Mouse (Mus musculus): ENCODE measurements around the gene Pawr. TPM values are rescaled to one million over a fixed set of nuclear protein-coding genes. Genes with fewer than 3 reads are reported as not detected.

The Pawr gene
- polyA plus RNA-seq, 1 experiment from 2014 or later, result 7.1 TPM

- WGBS, result 89% methylated on average over 10 of the region's 10 CpGs
- H3K27ac ChIP-seq (replicated peaks; ENCODE audit: low read depth, low read length), result no peak overlapping the region
- DNase-seq (ENCODE audit: low spot score), result no peak
- no peak for ATAC-seq (ENCODE audit: low read depth)
- H3K4me3 ChIP-seq (ENCODE audit: low read depth, low read length), result no peak overlapping the region
- no peak overlapping the region for H3K4me2 ChIP-seq (ENCODE audit: low read depth, low read length)
- H3K9me3 ChIP-seq (ENCODE audit: control insufficient read depth, low read length), result no peaks in the 10 kb centered on the region
- no peak overlapping the region for H3K9ac ChIP-seq (ENCODE audit: low read depth, low read length)
- no peaks in the 10 kb centered on the region for H3K27me3 ChIP-seq (replicated peaks; ENCODE audit: control insufficient read depth, insufficient read depth, low read length)
- no peaks in the 10 kb centered on the region for H3K36me3 ChIP-seq (ENCODE audit: control insufficient read depth, insufficient read depth, low read length)
- no peaks in the 10 kb centered on the region; the same call in 1 of the 2 replicates for H3K4me1 ChIP-seq (ENCODE audit: control insufficient read depth, insufficient read depth, low read length)
Measured at GRCm38 (mm10) chr10:108380715-108381114, 48.8 kb downstream of the Pawr start.

- H3K27me3 ChIP-seq (replicated peaks; ENCODE audit: control insufficient read depth, insufficient read depth, low read length), result no peaks in the 10 kb centered on the region
- no peak overlapping the region for H3K27ac ChIP-seq (replicated peaks; ENCODE audit: low read depth, low read length)
- no peak for ATAC-seq (ENCODE audit: low read depth)
- no peaks in the 10 kb centered on the region for H3K36me3 ChIP-seq (ENCODE audit: control insufficient read depth, insufficient read depth, low read length)
- H3K9me3 ChIP-seq (ENCODE audit: control insufficient read depth, low read length), result no peaks in the 10 kb centered on the region
- 86% methylated on average over 9 of the region's 9 CpGs for WGBS
- DNase-seq (ENCODE audit: low spot score), result no peak
- no peak overlapping the region for H3K4me2 ChIP-seq (ENCODE audit: low read depth, low read length)
- no peak overlapping the region for H3K4me3 ChIP-seq (ENCODE audit: low read depth, low read length)
- H3K9ac ChIP-seq (ENCODE audit: low read depth, low read length), result no peak overlapping the region
- no peaks in the 10 kb centered on the region; the same call in 1 of the 2 replicates for H3K4me1 ChIP-seq (ENCODE audit: control insufficient read depth, insufficient read depth, low read length)
Measured at GRCm38 (mm10) chr10:108384153-108384769, 52.3 kb downstream of the Pawr start.

DNA sequence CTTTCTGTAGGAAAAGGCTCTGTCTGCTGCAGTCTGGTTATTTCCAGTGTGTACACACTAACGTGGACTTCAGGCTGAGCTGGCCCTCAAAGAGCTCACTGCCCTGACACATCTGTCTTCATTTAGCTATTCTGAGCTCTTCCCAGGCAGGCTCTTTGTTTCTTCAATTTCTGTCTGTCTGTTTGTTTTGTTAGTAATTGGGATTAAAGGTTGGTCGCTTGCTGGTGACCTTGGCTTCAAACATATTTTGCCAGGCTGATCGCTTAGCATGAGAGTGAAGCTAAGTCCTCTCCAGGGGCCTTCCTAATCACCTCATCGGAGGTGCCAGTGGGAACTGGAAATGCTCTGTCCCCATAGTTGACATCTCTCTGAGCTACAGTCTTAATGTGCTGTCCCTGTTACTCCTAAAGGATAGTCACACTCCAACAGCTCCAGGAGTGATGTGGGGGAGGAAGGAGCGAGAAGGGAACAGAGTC lies 53.6 kb downstream of the Pawr start:
- Histone ChIP-seq H3K27ac (replicated peaks; ENCODE audit: low read depth, low read length) (no peak overlapping the region; the same call in 1 of the 2 replicates), H3K27me3 (replicated peaks; ENCODE audit: control insufficient read depth, insufficient read depth, low read length) (no peaks in the 10 kb centered on the region), H3K4me3 (ENCODE audit: low read depth, low read length) (no peak overlapping the region), H3K9ac (ENCODE audit: low read depth, low read length) (no peak overlapping the region), H3K36me3 (ENCODE audit: control insufficient read depth, insufficient read depth, low read length) (no peaks in the 10 kb centered on the region), H3K4me1 (ENCODE audit: control insufficient read depth, insufficient read depth, low read length) (no peaks in the 10 kb centered on the region; the same call in 1 of the 2 replicates), H3K9me3 (ENCODE audit: control insufficient read depth, low read length) (no peaks in the 10 kb centered on the region), H3K4me2 (ENCODE audit: low read depth, low read length) (no peak overlapping the region)
- ATAC-seq (ENCODE audit: low read depth), result no peak; the same call in 1 of the 2 replicates
- WGBS, result 19% methylated on average over 5 of the region's 5 CpGs
- no peak for DNase-seq (ENCODE audit: low spot score)

- ATAC-seq (ENCODE audit: low read depth) (no peak), DNase-seq (ENCODE audit: low spot score) (no peak)
Measured at GRCm38 (mm10) chr10:108388410-108388915, 56.5 kb downstream of the Pawr start.

DNA sequence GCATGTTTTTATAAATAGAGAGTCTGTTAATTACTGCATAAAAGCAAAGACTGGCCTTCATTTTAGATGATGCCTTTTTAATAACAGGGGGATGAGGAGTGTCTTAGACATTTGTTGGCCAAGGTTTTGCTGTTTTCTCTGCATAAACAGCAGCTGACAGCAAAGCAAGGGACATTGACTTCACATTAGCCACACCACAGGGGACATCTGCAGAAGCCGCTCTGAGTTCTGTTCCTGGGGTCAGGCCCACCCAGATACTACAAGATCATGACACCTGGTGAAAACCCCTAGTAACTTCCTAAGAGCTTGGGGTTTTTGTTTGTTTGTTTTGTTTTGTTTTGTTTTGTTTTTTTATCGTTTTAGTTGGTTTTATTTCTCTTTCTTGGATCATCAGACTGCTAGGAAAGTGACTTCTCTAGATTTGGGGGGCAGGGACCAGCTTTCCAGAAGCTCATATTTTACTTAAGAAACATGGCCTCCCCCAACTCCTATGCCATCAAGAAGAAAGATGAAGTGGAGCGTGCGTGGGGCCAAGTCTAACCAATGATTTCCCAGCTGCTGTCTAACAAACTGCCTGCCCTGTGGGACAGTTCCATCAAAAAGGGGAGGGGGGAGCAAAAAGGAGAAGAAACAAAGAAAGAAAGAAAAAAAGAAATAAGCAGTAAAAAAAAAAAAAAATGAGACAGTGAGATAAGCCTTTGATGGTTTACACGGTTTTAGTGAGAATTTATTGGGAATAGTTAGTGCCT lies 57.4 kb downstream of the Pawr start:
- no peaks in the 10 kb centered on the region for H3K27me3 ChIP-seq (replicated peaks; ENCODE audit: control insufficient read depth, insufficient read depth, low read length)
- DNase-seq (ENCODE audit: low spot score) (no peak), ATAC-seq (ENCODE audit: low read depth) (no peak)
- no peak overlapping the region for H3K4me2 ChIP-seq (ENCODE audit: low read depth, low read length)
- no peak overlapping the region for H3K9ac ChIP-seq (ENCODE audit: low read depth, low read length)
- 52% methylated on average over 5 of the region's 5 CpGs for WGBS
- no peak overlapping the region for H3K4me3 ChIP-seq (ENCODE audit: low read depth, low read length)
- no peaks in the 10 kb centered on the region for H3K9me3 ChIP-seq (ENCODE audit: control insufficient read depth, low read length)
- H3K27ac ChIP-seq (replicated peaks; ENCODE audit: low read depth, low read length), result no peak overlapping the region
- no peaks in the 10 kb centered on the region for H3K36me3 ChIP-seq (ENCODE audit: control insufficient read depth, insufficient read depth, low read length)
- no peaks in the 10 kb centered on the region; the same call in 1 of the 2 replicates for H3K4me1 ChIP-seq (ENCODE audit: control insufficient read depth, insufficient read depth, low read length)

More at GRCm38 (mm10) chr10:108388410-108388915, 56.5 kb downstream of the Pawr start:
- no peak overlapping the region for H3K4me2 ChIP-seq (ENCODE audit: low read depth, low read length)
- H3K9me3 ChIP-seq (ENCODE audit: control insufficient read depth, low read length), result no peaks in the 10 kb centered on the region
- H3K27me3 ChIP-seq (replicated peaks; ENCODE audit: control insufficient read depth, insufficient read depth, low read length), result no peaks in the 10 kb centered on the region
- 82% methylated on average over 8 of the region's 8 CpGs for WGBS
- H3K36me3 ChIP-seq (ENCODE audit: control insufficient read depth, insufficient read depth, low read length), result no peaks in the 10 kb centered on the region
- no peak overlapping the region for H3K27ac ChIP-seq (replicated peaks; ENCODE audit: low read depth, low read length)
- H3K9ac ChIP-seq (ENCODE audit: low read depth, low read length), result no peak overlapping the region
- no peaks in the 10 kb centered on the region; the same call in 1 of the 2 replicates for H3K4me1 ChIP-seq (ENCODE audit: control insufficient read depth, insufficient read depth, low read length)
- no peak overlapping the region for H3K4me3 ChIP-seq (ENCODE audit: low read depth, low read length)

- Histone ChIP-seq H3K4me3 (ENCODE audit: low read depth, low read length) (no peak overlapping the region), H3K27me3 (replicated peaks; ENCODE audit: control insufficient read depth, insufficient read depth, low read length) (no peaks in the 10 kb centered on the region), H3K36me3 (ENCODE audit: control insufficient read depth, insufficient read depth, low read length) (no peaks in the 10 kb centered on the region), H3K27ac (replicated peaks; ENCODE audit: low read depth, low read length) (no peak overlapping the region), H3K9me3 (ENCODE audit: control insufficient read depth, low read length) (no peaks in the 10 kb centered on the region), H3K4me1 (ENCODE audit: control insufficient read depth, insufficient read depth, low read length) (no peaks in the 10 kb centered on the region; the same call in 1 of the 2 replicates), H3K4me2 (ENCODE audit: low read depth, low read length) (no peak overlapping the region), H3K9ac (ENCODE audit: low read depth, low read length) (no peak overlapping the region)
- DNase-seq (ENCODE audit: low spot score), result peak; percentile 86
- ATAC-seq (ENCODE audit: low read depth), result peak; percentile 86
- WGBS, result 24% methylated on average over 4 of the region's 4 CpGs
Measured at GRCm38 (mm10) chr10:108389927-108390287, 58.0 kb downstream of the Pawr start.

- Histone ChIP-seq H3K9ac (ENCODE audit: low read depth, low read length) (no peak overlapping the region), H3K4me1 (ENCODE audit: control insufficient read depth, insufficient read depth, low read length) (no peaks in the 10 kb centered on the region), H3K27me3 (replicated peaks; ENCODE audit: control insufficient read depth, insufficient read depth, low read length) (no peaks in the 10 kb centered on the region), H3K4me2 (ENCODE audit: low read depth, low read length) (no peak overlapping the region), H3K27ac (replicated peaks; ENCODE audit: low read depth, low read length) (no peak overlapping the region), H3K36me3 (ENCODE audit: control insufficient read depth, insufficient read depth, low read length) (no peaks in the 10 kb centered on the region), H3K4me3 (ENCODE audit: low read depth, low read length) (no peak overlapping the region), H3K9me3 (ENCODE audit: control insufficient read depth, low read length) (no peaks in the 10 kb centered on the region)
- ATAC-seq (ENCODE audit: low read depth) (no peak), DNase-seq (ENCODE audit: low spot score) (no peak)
- 77% methylated on average over 15 of the region's 15 CpGs for WGBS
Measured at GRCm38 (mm10) chr10:108391370-108391902, 59.5 kb downstream of the Pawr start.

DNA sequence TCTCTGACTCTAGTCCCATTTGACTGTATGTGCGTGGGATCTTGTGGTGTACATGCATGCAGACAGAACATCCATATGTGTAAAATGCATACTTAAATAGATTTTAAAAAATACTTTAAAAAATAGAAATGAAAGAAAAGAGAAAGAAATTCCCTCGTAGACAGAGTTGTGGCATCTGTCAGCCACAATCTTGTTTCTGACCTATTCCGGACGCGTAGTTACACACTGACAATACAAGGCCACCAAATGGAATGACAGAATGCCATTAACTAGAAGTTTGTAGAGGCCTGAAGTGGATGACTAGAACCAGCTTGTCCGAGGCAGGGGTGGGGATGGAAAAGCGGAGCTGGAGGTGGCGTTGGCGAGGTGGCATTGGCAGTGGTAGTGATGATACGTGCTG lies 60.2 kb downstream of the Pawr start:
- H3K9ac ChIP-seq (ENCODE audit: low read depth, low read length), result no peak overlapping the region
- H3K4me2 ChIP-seq (ENCODE audit: low read depth, low read length), result no peak overlapping the region
- no peaks in the 10 kb centered on the region for H3K4me1 ChIP-seq (ENCODE audit: control insufficient read depth, insufficient read depth, low read length)
- DNase-seq (ENCODE audit: low spot score) (no peak), ATAC-seq (ENCODE audit: low read depth) (no peak)
- H3K9me3 ChIP-seq (ENCODE audit: control insufficient read depth, low read length), result no peaks in the 10 kb centered on the region
- no peak overlapping the region for H3K27ac ChIP-seq (replicated peaks; ENCODE audit: low read depth, low read length)
- WGBS, result 95% methylated on average over 10 of the region's 10 CpGs
- no peaks in the 10 kb centered on the region for H3K36me3 ChIP-seq (ENCODE audit: control insufficient read depth, insufficient read depth, low read length)
- no peaks in the 10 kb centered on the region for H3K27me3 ChIP-seq (replicated peaks; ENCODE audit: control insufficient read depth, insufficient read depth, low read length)
- H3K4me3 ChIP-seq (ENCODE audit: low read depth, low read length), result no peak overlapping the region

All from embryonic facial prominence, embryonic 14.5 days (tissue).